Mouse (Mus musculus) kidney, embryonic 16.5 days (tissue): Measurements from ENCODE around the gene Scgb1a1. TPM values are rescaled to one million over a fixed set of nuclear protein-coding genes. Genes with fewer than 3 reads are reported as not detected.
A peak's percentile ranks its signal among the peaks of the same experiment; 100 is the strongest.

Source experiments
- ATAC-seq: fragments of 200-750 bp; cut with Nextera tagmentation; 2 replicates; pipeline ENCODE4 v1.8.0; 2017; ENCODE audit warnings: moderate TSS enrichment; ENCODE audit not compliant: low FRiP score, low TSS enrichment
- H3K27ac ChIP-seq: fragments of 300-500 bp; sonication (generic); 2 replicates; pipeline ENCODE4 v1.5.1; 2014; ENCODE audit warnings: low read length
- H3K27me3 ChIP-seq: fragments of 300-500 bp; sonication (generic); 2 replicates; pipeline ENCODE4 v1.6.1; 2014; ENCODE audit warnings: low read length, control low read depth, mixed read lengths; ENCODE audit not compliant: insufficient read depth
- H3K36me3 ChIP-seq: fragments of 300-500 bp; sonication (generic); 2 replicates; pipeline ENCODE4 v1.6.1; 2014; ENCODE audit warnings: low read length, control low read depth, mixed read lengths; ENCODE audit not compliant: insufficient read depth
- H3K4me1 ChIP-seq: fragments of 300-500 bp; sonication (generic); 2 replicates; pipeline ENCODE4 v1.6.1; 2014; ENCODE audit warnings: low read length, control low read depth, mixed read lengths; ENCODE audit not compliant: insufficient read depth
- H3K4me2 ChIP-seq: fragments of 300-500 bp; sonication (generic); replicated peaks from 2 replicates; pipeline ENCODE4 v1.6.1; 2014; ENCODE audit warnings: low read depth, low read length
- H3K4me3 ChIP-seq: fragments of 300-500 bp; sonication (generic); 2 replicates; pipeline ENCODE4 v1.5.1; 2014; ENCODE audit warnings: mild to moderate bottlenecking, low read length
- H3K9ac ChIP-seq: fragments of 300-500 bp; sonication (generic); replicated peaks from 2 replicates; pipeline ENCODE4 v1.6.1; 2014; ENCODE audit warnings: low read length
- H3K9me3 ChIP-seq: fragments of 300-500 bp; sonication (generic); 2 replicates; pipeline ENCODE4 v1.6.1; 2016; ENCODE audit warnings: low read length, control low read depth
- WGBS: fragments of 180-500 bp; shearing (Covaris S2); extraction: QIAGEN DNeasy Blood & Tissue Kit; methylation state at CpG from one replicate; pipeline ENCODE4 v1.1.7; 2014; 5-methylcytosine and 5-hydroxymethylcytosine counted together
- polyA plus RNA-seq: library from polyadenylated mRNA; unstranded; fragments of >200 nt; fragmentation: Nextera tagmentation; extraction: Ambion mirVana; gene quantifications from 2 replicates; pipeline ENCODE4 v1.2.1, GENCODE M21; 2015

The Scgb1a1 gene
- polyA plus RNA-seq, 1 experiment from 2014 or later = 0.76 TPM

DNA sequence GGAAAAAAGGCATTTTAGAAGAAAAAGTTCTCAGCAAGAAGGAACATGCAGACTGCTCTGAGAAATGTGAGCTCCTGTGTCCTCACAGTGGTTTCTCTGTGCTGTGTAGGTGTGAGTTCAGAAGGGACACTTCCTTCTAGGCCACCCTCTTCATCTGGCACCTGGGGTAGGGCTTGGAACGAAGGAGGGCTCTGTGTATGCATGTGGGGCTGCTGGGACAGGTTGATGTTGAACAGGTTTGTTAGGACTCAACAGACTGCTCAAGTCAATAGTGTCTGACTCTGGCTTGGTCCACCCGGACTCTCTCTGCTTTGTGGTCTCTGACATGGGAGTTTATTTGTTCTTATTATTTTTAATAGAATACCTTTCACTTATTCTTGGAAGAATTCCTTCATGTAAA is 17.4 kb downstream of the Scgb1a1 start:
- 73% methylated on average over 2 of the region's 2 CpGs for WGBS
- no peaks in the 10 kb centered on the region for H3K36me3 ChIP-seq

DNA sequence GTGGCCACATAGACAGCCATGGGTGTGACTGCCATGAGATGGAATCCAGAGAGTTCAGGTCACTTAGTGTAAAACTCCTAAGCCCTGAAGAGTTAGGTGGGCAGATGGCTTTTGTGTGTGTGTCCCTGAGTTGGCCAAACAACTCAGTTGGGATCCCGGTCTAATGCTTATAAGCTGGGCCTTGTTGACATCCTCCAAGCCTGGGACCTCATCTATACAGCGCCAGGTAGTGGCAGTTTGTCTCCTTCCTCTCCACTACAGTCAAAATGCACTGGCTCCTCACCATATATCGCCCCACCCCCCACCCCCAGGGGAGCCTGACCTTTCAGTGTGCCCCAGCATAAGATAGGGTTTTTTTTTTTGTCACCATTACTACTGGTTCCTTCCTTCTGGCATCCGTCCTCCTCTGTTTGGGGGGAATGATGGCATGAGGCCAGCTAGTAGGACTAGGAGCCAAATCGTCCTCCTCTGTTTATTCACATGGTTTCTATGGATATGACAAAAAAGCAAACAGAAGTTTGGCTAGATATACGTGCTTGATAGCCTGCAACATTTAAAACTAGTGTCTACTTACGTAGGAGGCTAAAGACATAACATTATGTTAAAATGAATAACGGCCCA is 18.0 kb downstream of the Scgb1a1 start:
- Histone ChIP-seq H3K4me3 (no peak overlapping the region), H3K4me2 (no peak overlapping the region), H3K4me1 (peaks cover 45% of the 10 kb centered on the region), H3K9me3 (no peaks in the 10 kb centered on the region), H3K27ac (peak overlapping the region; percentile 85; the same call in 1 of the 2 replicates), H3K36me3 (no peaks in the 10 kb centered on the region), H3K9ac (no peak overlapping the region), H3K27me3 (no peaks in the 10 kb centered on the region)
- 51% methylated on average over 8 of the region's 8 CpGs for WGBS
- ATAC-seq = peak; percentile 7; the same call in 1 of the 2 replicates

More for the DNA sequence above, 17.4 kb downstream of the Scgb1a1 start:
- no peak overlapping the region for H3K4me2 ChIP-seq
- H3K27ac ChIP-seq = peak overlapping the region; percentile 85
- H3K4me3 ChIP-seq = no peak overlapping the region
- no peak for ATAC-seq
- H3K9me3 ChIP-seq = no peaks in the 10 kb centered on the region
- H3K9ac ChIP-seq = no peak overlapping the region
- H3K4me1 ChIP-seq = peaks cover 45% of the 10 kb centered on the region
- no peaks in the 10 kb centered on the region for H3K27me3 ChIP-seq

DNA sequence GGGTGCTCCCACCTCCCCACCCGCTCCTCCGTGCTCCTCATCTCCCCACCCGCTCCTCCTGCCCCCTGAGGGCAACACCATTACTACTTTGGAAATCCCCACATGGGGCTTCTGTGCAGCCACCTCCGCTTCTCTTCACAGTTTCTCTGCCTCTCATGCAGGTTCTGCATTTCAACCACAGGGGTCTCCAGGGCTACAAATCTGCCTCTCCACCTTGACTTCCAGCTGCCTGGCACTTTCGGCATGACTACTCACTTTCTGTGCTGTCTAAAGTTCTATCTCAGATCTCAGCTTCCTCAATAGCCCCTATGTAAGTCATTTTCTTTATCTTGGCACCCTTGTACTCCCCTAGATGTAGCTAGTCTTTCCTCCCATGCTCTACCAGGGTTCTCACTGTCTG is 20.5 kb downstream of the Scgb1a1 start:
- Histone ChIP-seq H3K27me3 (no peaks in the 10 kb centered on the region), H3K36me3 (no peaks in the 10 kb centered on the region), H3K4me2 (no peak overlapping the region), H3K4me3 (no peak overlapping the region), H3K9ac (no peak overlapping the region), H3K9me3 (no peaks in the 10 kb centered on the region), H3K27ac (no peak overlapping the region), H3K4me1 (peaks cover 39% of the 10 kb centered on the region)
- WGBS = 89% methylated on average over 5 of the region's 5 CpGs
- ATAC-seq = no peak

DNA sequence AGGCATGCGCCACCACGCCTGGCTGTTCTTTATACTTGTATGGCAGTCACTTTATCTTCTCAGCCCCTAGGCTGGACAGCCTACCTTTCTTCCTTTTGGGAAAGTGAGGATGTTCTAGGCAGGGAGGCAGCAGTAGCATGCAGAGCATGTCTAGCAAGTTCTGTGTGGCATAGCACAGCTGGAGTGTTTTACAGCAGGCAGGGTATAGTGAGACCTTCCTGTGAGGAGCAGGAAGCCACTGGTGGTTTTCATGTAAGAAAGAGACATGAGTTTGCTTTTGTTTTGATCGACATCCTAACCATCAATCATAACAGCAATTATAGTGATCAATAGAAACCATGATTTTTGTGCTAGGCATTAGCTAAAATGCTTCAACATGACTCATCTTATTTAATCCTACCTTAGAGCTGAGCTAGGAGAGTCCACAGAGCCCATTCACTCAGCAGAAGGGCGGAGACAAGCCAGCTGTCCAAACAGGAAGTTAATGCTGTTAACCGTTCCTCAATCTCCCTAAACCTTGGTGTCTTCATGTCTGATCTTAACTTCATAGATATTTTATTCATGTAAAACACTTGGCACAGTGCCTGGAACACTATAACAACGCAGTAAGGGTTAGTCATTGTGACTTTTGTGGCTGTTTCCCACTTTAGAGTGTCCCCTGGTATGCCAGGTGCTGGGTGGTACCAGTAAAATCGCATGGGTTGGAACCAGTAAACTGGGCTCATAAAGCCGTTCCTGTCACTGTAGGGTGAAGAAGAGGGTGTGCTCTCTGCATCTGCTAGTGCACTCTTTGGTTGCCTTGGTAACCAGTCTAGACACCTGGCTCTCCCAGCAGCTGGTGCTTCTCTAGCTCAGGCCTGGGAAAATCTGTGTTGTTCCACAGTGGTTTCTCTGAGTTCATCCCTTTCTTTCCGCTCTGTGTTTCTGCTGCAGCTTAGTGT is 21.9 kb downstream of the Scgb1a1 start:
- H3K4me1 ChIP-seq = peaks cover 28% of the 10 kb centered on the region
- 42% methylated on average over 9 of the region's 9 CpGs for WGBS
- peak; percentile 66 for ATAC-seq
- no peaks in the 10 kb centered on the region for H3K36me3 ChIP-seq
- H3K9ac ChIP-seq = no peak overlapping the region
- no peaks in the 10 kb centered on the region for H3K27me3 ChIP-seq
- H3K27ac ChIP-seq = peak overlapping the region; percentile 50; the same call in 1 of the 2 replicates
- no peak overlapping the region for H3K4me3 ChIP-seq
- no peak overlapping the region for H3K4me2 ChIP-seq
- no peaks in the 10 kb centered on the region for H3K9me3 ChIP-seq

DNA sequence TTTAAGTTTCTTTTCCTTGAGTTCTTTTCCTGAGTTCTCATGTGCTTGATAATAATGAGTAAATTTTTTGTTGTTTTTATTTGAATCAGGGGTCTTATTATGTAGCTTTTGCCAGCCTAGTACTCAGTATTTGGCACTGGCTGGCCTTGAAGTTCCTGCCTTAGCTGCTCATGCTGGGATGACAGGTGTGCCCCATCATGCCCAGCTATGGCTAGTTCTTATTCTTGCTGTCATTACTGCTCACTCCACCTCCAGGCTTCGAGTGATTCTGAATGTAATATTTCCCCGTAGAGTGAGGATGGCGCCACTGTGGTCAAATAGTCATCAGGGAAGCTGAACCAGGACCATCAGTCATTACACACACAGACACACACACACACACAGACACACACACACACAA is 23.9 kb downstream of the Scgb1a1 start:
- Histone ChIP-seq H3K27me3 (no peaks in the 10 kb centered on the region), H3K4me3 (no peak overlapping the region), H3K9ac (no peak overlapping the region), H3K9me3 (no peaks in the 10 kb centered on the region), H3K4me2 (no peak overlapping the region), H3K27ac (no peak overlapping the region), H3K36me3 (no peaks in the 10 kb centered on the region), H3K4me1 (peaks cover 14% of the 10 kb centered on the region)
- no peak for ATAC-seq
- 93% methylated on average over 3 of the region's 3 CpGs for WGBS

DNA sequence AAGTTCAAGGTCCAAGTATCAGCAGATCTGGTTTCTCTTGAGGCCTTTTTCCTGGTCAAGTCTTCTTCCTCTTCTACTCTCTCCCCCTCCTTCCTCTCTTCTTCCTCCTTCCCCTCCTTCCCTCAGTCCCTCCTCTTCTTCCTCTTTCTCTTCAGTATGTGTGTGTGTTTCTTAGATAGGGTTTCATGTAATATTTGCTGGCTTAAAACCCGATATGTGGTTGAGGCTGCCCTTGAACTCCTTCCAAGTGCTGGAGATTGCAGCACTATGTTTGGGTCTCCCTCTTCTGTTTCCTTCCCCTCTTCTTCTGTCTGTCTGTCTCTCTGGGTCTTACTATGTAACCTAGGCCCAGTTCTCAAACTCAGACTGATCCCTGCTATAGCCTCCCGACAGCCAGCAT is 24.9 kb downstream of the Scgb1a1 start:
- Histone ChIP-seq H3K27me3 (no peaks in the 10 kb centered on the region), H3K4me2 (no peak overlapping the region), H3K9me3 (no peaks in the 10 kb centered on the region), H3K36me3 (no peaks in the 10 kb centered on the region), H3K9ac (no peak overlapping the region), H3K4me1 (peaks cover 14% of the 10 kb centered on the region), H3K4me3 (no peak overlapping the region), H3K27ac (no peak overlapping the region)
- WGBS = 92% methylated on average over 2 of the region's 2 CpGs
- ATAC-seq = no peak

DNA sequence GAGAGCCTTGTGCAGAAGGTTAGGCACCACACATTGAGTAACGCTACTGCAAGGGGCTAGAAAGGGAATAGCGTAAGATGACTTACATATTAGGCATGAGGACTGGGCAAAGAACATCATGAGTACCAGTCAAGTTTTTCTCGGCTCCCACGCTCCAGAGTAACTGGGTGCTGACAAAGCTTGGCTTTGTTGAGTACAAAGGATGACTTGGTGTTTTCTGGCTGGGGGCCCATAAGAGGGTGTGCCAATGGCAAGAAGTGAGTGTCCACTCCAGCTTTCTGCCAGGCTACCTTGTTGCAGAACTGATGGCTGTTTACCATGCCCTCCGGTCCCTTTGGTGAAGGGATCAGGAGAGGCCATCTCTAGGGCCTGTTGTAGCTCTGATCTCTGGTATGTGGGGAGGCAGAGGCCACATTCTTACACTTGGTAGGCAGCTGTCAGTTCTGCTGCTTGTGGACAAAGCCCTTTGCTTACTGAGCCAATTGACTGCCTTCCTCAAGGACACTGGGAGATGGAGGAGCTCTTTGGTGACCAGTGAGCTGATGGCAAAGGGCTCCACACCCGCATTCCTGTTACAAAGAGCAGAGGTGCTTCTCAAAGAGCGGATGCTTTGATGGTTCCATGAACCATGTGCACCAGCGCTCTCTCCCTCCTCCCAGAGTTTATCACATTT is 26.4 kb downstream of the Scgb1a1 start:
- Histone ChIP-seq H3K9ac (no peak overlapping the region), H3K36me3 (no peaks in the 10 kb centered on the region), H3K27me3 (no peaks in the 10 kb centered on the region), H3K4me2 (no peak overlapping the region), H3K4me1 (peaks cover 9% of the 10 kb centered on the region), H3K4me3 (no peak overlapping the region), H3K9me3 (no peaks in the 10 kb centered on the region), H3K27ac (no peak overlapping the region)
- no peak for ATAC-seq
- WGBS = 94% methylated on average over 8 of the region's 8 CpGs

DNA sequence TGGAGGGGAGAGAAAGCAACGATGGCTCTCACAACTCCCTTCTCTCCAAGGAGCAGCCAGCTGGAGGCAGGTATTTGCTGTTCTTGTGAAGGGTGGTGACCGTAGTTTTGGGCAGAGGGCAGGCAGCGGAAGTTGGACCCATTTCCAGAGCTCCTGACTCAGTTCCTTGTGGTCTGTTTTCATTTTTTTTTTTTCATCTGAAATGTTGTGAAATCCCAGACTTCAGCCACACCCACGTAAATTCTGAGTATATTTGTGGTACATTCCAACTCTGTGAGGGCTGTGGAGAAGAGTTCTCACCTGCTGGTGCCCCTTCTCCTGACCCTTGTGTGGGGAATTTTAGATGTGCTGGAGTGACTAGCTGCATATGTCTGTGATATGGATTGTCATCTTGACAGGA is 27.7 kb downstream of the Scgb1a1 start:
- Histone ChIP-seq H3K4me3 (no peak overlapping the region), H3K36me3 (no peaks in the 10 kb centered on the region), H3K4me2 (no peak overlapping the region), H3K4me1 (no peaks in the 10 kb centered on the region), H3K27ac (no peak overlapping the region), H3K9ac (no peak overlapping the region), H3K9me3 (no peaks in the 10 kb centered on the region), H3K27me3 (no peaks in the 10 kb centered on the region)
- ATAC-seq = no peak
- WGBS = 63% methylated on average over 4 of the region's 4 CpGs

DNA sequence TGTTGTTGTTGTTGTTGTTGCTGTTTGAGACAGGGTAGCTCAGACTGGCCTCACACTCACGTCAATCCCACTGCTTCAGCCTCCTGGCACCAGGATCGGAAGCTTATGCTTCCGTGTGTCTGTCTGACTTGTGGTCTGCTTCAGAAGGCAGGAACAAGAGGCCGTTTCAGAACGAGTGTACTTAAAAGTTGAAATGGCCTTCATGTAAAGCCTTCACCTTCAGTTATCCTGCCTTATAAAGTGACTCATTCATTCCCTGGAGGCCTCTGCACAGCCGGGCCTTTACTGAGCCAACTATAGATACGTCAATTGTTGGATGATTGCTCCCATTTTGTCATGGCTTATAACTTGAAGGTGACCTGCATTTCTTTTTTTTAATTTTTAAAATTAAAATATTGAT is 28.4 kb downstream of the Scgb1a1 start:
- Histone ChIP-seq H3K36me3 (no peaks in the 10 kb centered on the region), H3K4me1 (no peaks in the 10 kb centered on the region), H3K27ac (no peak overlapping the region), H3K9me3 (no peaks in the 10 kb centered on the region), H3K4me3 (no peak overlapping the region), H3K27me3 (no peaks in the 10 kb centered on the region), H3K4me2 (no peak overlapping the region), H3K9ac (no peak overlapping the region)
- 75% methylated on average over 7 of the region's 7 CpGs for WGBS
- ATAC-seq = no peak
